Mouse (Mus musculus) kidney, adult 2 months (tissue): ENCODE measurements around the gene Sept11.

Experiments
- CTCF ChIP-seq: fragments of 200-500 bp; conservative IDR thresholded peaks from 2 replicates; pipeline ENCODE4 v1.5.1; 2011; ENCODE audit warnings: low read depth, mild to moderate bottlenecking, control low read depth, low read length, moderate library complexity, mixed read lengths; ENCODE audit not compliant: insufficient read depth, insufficient read length
- POLR2A ChIP-seq: fragments of 200-500 bp; IDR thresholded peaks from one replicate; pipeline ENCODE4 v1.6.1; 2011; ENCODE audit warnings: low read depth, low read length, control low read depth

- TF ChIP-seq CTCF (no peak), POLR2A (no peak)
Measured at GRCm38 (mm10) chr5:93129953-93130352, 36.7 kb downstream of the Sept11 start.
